Mouse (Mus musculus): ENCODE data around the gene Vgll4. TPM values are rescaled to one million over a fixed set of nuclear protein-coding genes. Genes with fewer than 3 reads are reported as not detected.
A peak's percentile ranks its signal among the peaks of the same experiment; 100 is the strongest.

The Vgll4 gene
- total RNA-seq, 1 experiment: 25.5 TPM

- DNase-seq (ENCODE audit: low read depth, low spot score): no peak
- Histone ChIP-seq H3K9ac (ENCODE audit: insufficient read depth, low read depth, low read length, poor library complexity, severe bottlenecking) (no peak overlapping the region), H3K27ac (ENCODE audit: insufficient read depth, low read depth, low read length, poor library complexity, severe bottlenecking) (no peak overlapping the region), H3K4me3 (ENCODE audit: insufficient read depth in 1 of 2, low read depth in 1 of 2, low read length in 2 of 2, poor library complexity in 1 of 2, severe bottlenecking in 1 of 2) (no peak overlapping the region), H3K9me3 (ENCODE audit: control insufficient read depth, insufficient read depth, low read depth, low read length) (no peaks in the 10 kb centered on the region), H3K4me1 (ENCODE audit: control insufficient read depth in 2 of 2, insufficient read depth in 2 of 2, low read length in 2 of 2, poor library complexity in 1 of 2) (peaks cover 0 to 4% of the 10 kb centered on the region in 2 experiments; a peak in 2 of 4 replicates), H3K36me3 (ENCODE audit: control insufficient read depth, insufficient read depth, low read length, poor library complexity, severe bottlenecking) (no peaks in the 10 kb centered on the region)
- in situ Hi-C loops (cut with MboI; ENCODE audit: low sequenced_read_pairs in 2 of 2, unreplicated experiment in 2 of 2): no loop called here
- peak; percentile 53; the same call in 1 of the 2 replicates for TF ChIP-seq ZNF384 (IDR thresholded peaks at IDR 0.05; ENCODE audit: low read depth, low read length)
- no peak for TF ChIP-seq HCFC1 (IDR thresholded peaks at IDR 0.05; ENCODE audit: borderline replicate concordance, insufficient read depth, low read length)
Measured at GRCm38 (mm10) chr6:114894548-114895106, 75.2 kb downstream of the Vgll4 start.

DNA sequence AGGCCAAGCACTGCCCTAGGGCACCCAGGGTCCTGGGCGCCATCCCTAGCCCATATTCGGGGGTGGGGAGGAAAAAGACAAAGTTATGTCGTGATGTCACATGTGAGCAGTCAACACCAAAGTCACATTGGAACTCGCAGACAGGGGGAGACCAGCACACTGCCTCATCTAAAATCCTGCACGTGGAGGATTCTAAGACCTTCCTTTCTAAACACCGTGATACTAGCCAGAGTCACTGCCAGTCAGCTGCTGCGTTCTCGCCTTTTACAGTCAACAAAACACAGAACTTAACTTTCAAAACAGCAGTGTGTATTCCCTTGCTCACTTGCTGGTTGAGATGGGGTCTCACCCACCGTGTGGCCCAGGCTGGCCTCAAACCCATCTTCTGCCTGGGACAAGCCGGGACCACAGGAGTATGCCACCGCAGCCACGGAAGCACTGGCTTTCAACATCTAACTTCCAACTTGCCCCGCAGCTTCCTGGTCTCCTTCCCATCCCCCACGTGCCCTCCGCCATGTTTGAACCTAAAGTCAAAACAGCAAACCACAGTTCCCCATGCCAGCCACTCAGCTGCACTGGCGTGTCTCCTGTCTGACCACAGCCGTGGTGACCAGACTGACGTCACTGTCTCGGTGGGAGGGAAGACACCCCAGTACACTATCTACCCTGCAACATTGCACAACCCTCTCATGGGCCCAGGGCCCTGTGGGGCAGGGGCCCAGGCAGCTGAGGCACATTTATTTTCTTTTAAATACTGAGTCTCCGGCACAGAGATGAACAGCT, 76.2 kb downstream of the Vgll4 start:
- no peak overlapping the region for H3K27ac ChIP-seq (ENCODE audit: insufficient read depth, low read depth, low read length, poor library complexity, severe bottlenecking)
- no peak overlapping the region for H3K9ac ChIP-seq (ENCODE audit: insufficient read depth, low read depth, low read length, poor library complexity, severe bottlenecking)
- H3K4me3 ChIP-seq (ENCODE audit: insufficient read depth in 1 of 2, low read depth in 1 of 2, low read length in 2 of 2, poor library complexity in 1 of 2, severe bottlenecking in 1 of 2): no peak overlapping the region
- TF ChIP-seq ZC3H11A (IDR thresholded peaks at IDR 0.05; ENCODE audit: borderline replicate concordance, low read depth, low read length) (no peak), HCFC1 (IDR thresholded peaks at IDR 0.05; ENCODE audit: borderline replicate concordance, insufficient read depth, low read length) (no peak), ZNF384 (IDR thresholded peaks at IDR 0.05; ENCODE audit: low read depth, low read length) (no peak), MAFK (IDR thresholded peaks at IDR 0.05; ENCODE audit: insufficient read depth, low read depth, low read length) (no peak), CHD2 (IDR thresholded peaks at IDR 0.05; ENCODE audit: low read depth, low read length) (no peak)
- in situ Hi-C loops (cut with MboI; ENCODE audit: low sequenced_read_pairs in 2 of 2, unreplicated experiment in 2 of 2): no loop called here
- H3K36me3 ChIP-seq (ENCODE audit: control insufficient read depth, insufficient read depth, low read length, poor library complexity, severe bottlenecking): no peaks in the 10 kb centered on the region
- peaks cover 4% of the 10 kb centered on the region in 2 experiments; a peak in 2 of 4 replicates for H3K4me1 ChIP-seq (ENCODE audit: control insufficient read depth in 2 of 2, insufficient read depth in 2 of 2, low read length in 2 of 2, poor library complexity in 1 of 2)
- H3K9me3 ChIP-seq (ENCODE audit: control insufficient read depth, insufficient read depth, low read depth, low read length): no peaks in the 10 kb centered on the region
- DNase-seq (ENCODE audit: low read depth, low spot score): no peak

DNA sequence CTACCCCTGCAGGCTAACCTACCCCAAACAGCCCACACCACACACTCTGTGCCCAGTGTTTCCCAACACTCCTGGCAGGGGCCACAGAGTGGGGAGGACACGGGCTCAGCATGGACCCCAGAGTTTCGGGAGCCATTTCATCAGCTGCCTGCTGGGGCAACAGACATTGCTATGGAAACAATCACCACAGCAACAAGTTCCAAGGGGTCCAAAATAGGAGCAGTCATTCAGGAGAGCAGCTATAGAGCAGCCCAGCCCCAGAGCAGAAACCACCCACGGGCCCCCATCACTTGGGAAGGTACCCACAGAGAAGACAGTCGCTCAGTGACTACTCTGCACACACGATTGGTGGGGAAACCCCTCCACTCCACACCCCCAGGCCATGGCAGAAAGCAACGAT, 77.4 kb downstream of the Vgll4 start:
- no peak overlapping the region for H3K27ac ChIP-seq (ENCODE audit: insufficient read depth, low read depth, low read length, poor library complexity, severe bottlenecking)
- H3K9me3 ChIP-seq (ENCODE audit: control insufficient read depth, insufficient read depth, low read depth, low read length): no peaks in the 10 kb centered on the region
- TF ChIP-seq CHD2 (IDR thresholded peaks at IDR 0.05; ENCODE audit: low read depth, low read length): no peak
- no peak for TF ChIP-seq ZC3H11A (IDR thresholded peaks at IDR 0.05; ENCODE audit: borderline replicate concordance, low read depth, low read length)
- no peak for TF ChIP-seq MAFK (IDR thresholded peaks at IDR 0.05; ENCODE audit: insufficient read depth, low read depth, low read length)
- TF ChIP-seq ZNF384 (IDR thresholded peaks at IDR 0.05; ENCODE audit: low read depth, low read length): no peak
- TF ChIP-seq HCFC1 (IDR thresholded peaks at IDR 0.05; ENCODE audit: borderline replicate concordance, insufficient read depth, low read length): no peak
- no peaks in the 10 kb centered on the region for H3K36me3 ChIP-seq (ENCODE audit: control insufficient read depth, insufficient read depth, low read length, poor library complexity, severe bottlenecking)
- no peak for DNase-seq (ENCODE audit: low read depth, low spot score)
- H3K4me1 ChIP-seq (ENCODE audit: control insufficient read depth in 2 of 2, insufficient read depth in 2 of 2, low read length in 2 of 2, poor library complexity in 1 of 2): peaks cover 4 to 7% of the 10 kb centered on the region in 2 experiments; a peak in 2 of 4 replicates
- no peak overlapping the region for H3K9ac ChIP-seq (ENCODE audit: insufficient read depth, low read depth, low read length, poor library complexity, severe bottlenecking)
- H3K4me3 ChIP-seq (ENCODE audit: insufficient read depth in 1 of 2, low read depth in 1 of 2, low read length in 2 of 2, poor library complexity in 1 of 2, severe bottlenecking in 1 of 2): no peak overlapping the region
- in situ Hi-C loops (cut with MboI; ENCODE audit: low sequenced_read_pairs in 2 of 2, unreplicated experiment in 2 of 2): no loop called here

DNA sequence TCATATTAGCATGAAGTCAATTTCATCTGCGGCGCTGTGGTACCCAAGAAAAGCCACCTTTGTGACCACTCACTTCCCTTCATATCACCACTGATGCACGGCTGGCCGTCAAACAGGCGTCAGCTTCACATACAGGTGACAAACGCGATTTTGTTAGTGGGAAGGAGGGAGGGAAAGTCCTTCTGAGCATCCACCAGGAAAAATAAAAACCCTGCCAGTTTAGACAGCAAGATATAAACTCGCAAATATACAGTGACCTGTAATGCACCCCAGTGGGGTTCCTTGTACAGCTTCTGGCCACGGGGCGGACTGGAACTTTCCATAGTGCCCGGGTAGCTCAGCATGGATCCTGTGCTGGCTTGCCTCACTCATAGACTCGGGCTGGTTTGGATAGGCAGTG, 78.0 kb downstream of the Vgll4 start:
- no peak for DNase-seq (ENCODE audit: low read depth, low spot score)
- Histone ChIP-seq H3K4me3 (ENCODE audit: insufficient read depth in 1 of 2, low read depth in 1 of 2, low read length in 2 of 2, poor library complexity in 1 of 2, severe bottlenecking in 1 of 2) (no peak overlapping the region), H3K4me1 (ENCODE audit: control insufficient read depth in 2 of 2, insufficient read depth in 2 of 2, low read length in 2 of 2, poor library complexity in 1 of 2) (peaks cover 4 to 7% of the 10 kb centered on the region in 2 experiments; a peak in 2 of 4 replicates), H3K9ac (ENCODE audit: insufficient read depth, low read depth, low read length, poor library complexity, severe bottlenecking) (no peak overlapping the region), H3K9me3 (ENCODE audit: control insufficient read depth, insufficient read depth, low read depth, low read length) (no peaks in the 10 kb centered on the region), H3K27ac (ENCODE audit: insufficient read depth, low read depth, low read length, poor library complexity, severe bottlenecking) (no peak overlapping the region), H3K36me3 (ENCODE audit: control insufficient read depth, insufficient read depth, low read length, poor library complexity, severe bottlenecking) (no peaks in the 10 kb centered on the region)
- TF ChIP-seq ZNF384 (IDR thresholded peaks at IDR 0.05; ENCODE audit: low read depth, low read length): no peak
- in situ Hi-C loops (cut with MboI; ENCODE audit: low sequenced_read_pairs in 2 of 2, unreplicated experiment in 2 of 2): no loop called here
